Comparison of ENCODE assay signal across 8 mouse cellular contexts in genomic region chr8:107435421-107435961, GRCm38 (mm10). TPM values are rescaled to one million over a fixed set of nuclear protein-coding genes. Genes with fewer than 3 reads are reported as not detected.
A peak's percentile ranks its signal among the peaks of the same experiment; 100 is the strongest.
DNase-seq lines count a peak whose midpoint lies in the region; ATAC-seq and TF ChIP-seq lines count a peak whose summit lies in the region.

No protein-coding gene starts in this region.

- peak overlapping the region; percentile 92 for H3K4me3 ChIP-seq in cerebellum, adult 2 months (replicated peaks; ENCODE audit: insufficient read depth, low read depth, low read length)
- H3K4me3 ChIP-seq in forebrain, embryonic 14.5 days (ENCODE audit: low read depth, low read length) = peak overlapping the region; percentile 81
- peak overlapping the region; percentile 94 for H3K4me3 ChIP-seq in liver, embryonic 15.5 days (replicated peaks)

- TF ChIP-seq CTCF in cerebellum, adult 2 months (IDR thresholded peaks at IDR 0.05; ENCODE audit: borderline replicate concordance, insufficient read depth, low read depth, low read length) = no peak

- H3K9ac ChIP-seq in forebrain, embryonic 14.5 days (ENCODE audit: low read length) = peak overlapping the region; percentile 84
- H3K9ac ChIP-seq in liver, embryonic 15.5 days = peak overlapping the region; percentile 97

- peak overlapping the region; percentile 72 for H3K4me2 ChIP-seq in forebrain, embryonic 14.5 days (ENCODE audit: low read length)
- peak overlapping the region; percentile 76 for H3K4me2 ChIP-seq in liver, embryonic 15.5 days

- no peaks in the 10 kb centered on the region for H3K36me3 ChIP-seq in forebrain, embryonic 14.5 days (ENCODE audit: control insufficient read depth, insufficient read depth, low read length)
- no peaks in the 10 kb centered on the region for H3K36me3 ChIP-seq in liver, embryonic 15.5 days (replicated peaks)

- DNase-seq in cerebellum, adult 2 months = no peak
- DNase-seq in cerebellum, postnatal 25 days = no peak
- DNase-seq in 416B (ENCODE audit: low read depth) = peak; percentile 65
- DNase-seq in forebrain, embryonic 14.5 days (ENCODE audit: low spot score) = no peak
- DNase-seq in adrenal gland, adult 2 months = no peak
- no peak for DNase-seq in cerebellum, postnatal 36 days
- DNase-seq in right cerebral cortex, postnatal 14 days = no peak

- no peak for TF ChIP-seq POLR2A in cerebellum, adult 2 months (IDR thresholded peaks at IDR 0.05; ENCODE audit: borderline replicate concordance, insufficient read depth, low read length)

- H3K4me1 ChIP-seq in cerebellum, adult 2 months (ENCODE audit: control insufficient read depth, insufficient read depth, low read length) = peaks cover 4% of the 10 kb centered on the region; the same call in 1 of the 2 replicates
- H3K4me1 ChIP-seq in forebrain, embryonic 14.5 days (ENCODE audit: control insufficient read depth, insufficient read depth, low read length) = peaks cover 9% of the 10 kb centered on the region; the same call in 1 of the 2 replicates
- H3K4me1 ChIP-seq in liver, embryonic 15.5 days (replicated peaks) = peaks cover 42% of the 10 kb centered on the region

- WGBS in cerebellum, adult 2 months = 20% methylated on average over 11 of the region's 11 CpGs
- WGBS in forebrain, embryonic 14.5 days = 30% methylated on average over 11 of the region's 11 CpGs
- 24% methylated on average over 11 of the region's 11 CpGs for WGBS in liver, embryonic 15.5 days (ENCODE audit: insufficient replicate concordance)

- no peak overlapping the region for H3K27ac ChIP-seq in cerebellum, adult 2 months (ENCODE audit: insufficient read depth, low read length)
- no peak overlapping the region for H3K27ac ChIP-seq in forebrain, embryonic 14.5 days (ENCODE audit: low read depth, low read length)
- H3K27ac ChIP-seq in liver, embryonic 15.5 days (replicated peaks) = peak overlapping the region; percentile 99

- no peaks in the 10 kb centered on the region for H3K9me3 ChIP-seq in forebrain, embryonic 14.5 days (replicated peaks; ENCODE audit: control insufficient read depth, low read length)
- H3K9me3 ChIP-seq in liver, embryonic 15.5 days (replicated peaks) = no peaks in the 10 kb centered on the region

- ATAC-seq in forebrain, embryonic 14.5 days = no peak
- ATAC-seq in liver, embryonic 15.5 days (ENCODE audit: insufficient read depth) = no peak

- no peaks in the 10 kb centered on the region for H3K27me3 ChIP-seq in cerebellum, adult 2 months (ENCODE audit: control insufficient read depth, insufficient read depth, low read length)
- H3K27me3 ChIP-seq in forebrain, embryonic 14.5 days (replicated peaks; ENCODE audit: control insufficient read depth, insufficient read depth, low read length) = no peaks in the 10 kb centered on the region
- H3K27me3 ChIP-seq in liver, embryonic 15.5 days = no peaks in the 10 kb centered on the region

RNA-seq across cellular contexts. Expression of gene Wwp2, which starts 0.7 kb away (rescaled TPM):
- 32.4 and 33.9 TPM in 2 replicates for polyA plus RNA-seq in cerebellum, adult 2 months (2012; rRNA removed)
- 38.8 and 40.4 TPM in 2 replicates for polyA plus RNA-seq in forebrain, embryonic 14.5 days (2014; fragmentation: Nextera tagmentation; extraction: Ambion mirVana)
- 29.7 and 32.3 TPM in 2 replicates for polyA plus RNA-seq in liver, embryonic 15.5 days (2015; fragmentation: Nextera tagmentation; extraction: Ambion mirVana)
- 10 to 100 TPM; 30.8 to 34.5 TPM for total RNA-seq in adrenal gland, adult 2 months (2021)
- 20.3 and 22.2 TPM in 2 replicates for polyA plus RNA-seq in adrenal gland, adult 2 months (2012; rRNA removed)

RNA-seq across cellular contexts. Expression of gene Nob1, which starts 10.6 kb away (rescaled TPM):
- 57.8 and 60.8 TPM in 2 replicates for polyA plus RNA-seq in cerebellum, adult 2 months (2012; rRNA removed)
- 43.4 and 57.2 TPM in 2 replicates for polyA plus RNA-seq in forebrain, embryonic 14.5 days (2014; fragmentation: Nextera tagmentation; extraction: Ambion mirVana)
- polyA plus RNA-seq in liver, embryonic 15.5 days (2015; fragmentation: Nextera tagmentation; extraction: Ambion mirVana) = 26.0 and 27.1 TPM in 2 replicates
- 10 to 100 TPM; 26.0 to 38.4 TPM for total RNA-seq in adrenal gland, adult 2 months (2021)
- 19.7 and 20.3 TPM in 2 replicates for polyA plus RNA-seq in adrenal gland, adult 2 months (2012; rRNA removed)

RNA-seq across cellular contexts. Expression of gene Nqo1, which starts 32.5 kb away (rescaled TPM):
- 7.9 and 10.3 TPM in 2 replicates for polyA plus RNA-seq in cerebellum, adult 2 months (2012; rRNA removed)
- polyA plus RNA-seq in forebrain, embryonic 14.5 days (2014; fragmentation: Nextera tagmentation; extraction: Ambion mirVana) = 5.1 TPM in 2 replicates
- 14.0 and 15.0 TPM in 2 replicates for polyA plus RNA-seq in liver, embryonic 15.5 days (2015; fragmentation: Nextera tagmentation; extraction: Ambion mirVana)
- 1 to 10 TPM; 5.4 to 5.6 TPM for total RNA-seq in adrenal gland, adult 2 months (2021)
- 1.5 and 1.6 TPM in 2 replicates for polyA plus RNA-seq in adrenal gland, adult 2 months (2012; rRNA removed)
